Mouse (Mus musculus) Patski (cell line): ENCODE results near the gene Bhlhe41. TPM values are rescaled to one million over a fixed set of nuclear protein-coding genes. Genes with fewer than 3 reads are reported as not detected.

Source experiments
- ATAC-seq: fragments of 100-300 bp; one replicate; pipeline ENCODE4 v1.8.0; 2021
- CTCF ChIA-PET: fragments of 350-600 bp; sonication (Branson Sonifier 250); formaldehyde crosslinking; loops from one replicate; lab custom pipeline; 2022; ENCODE audit warnings: inconsistent platforms; lab: Charles Lee
- POLR2A ChIA-PET: fragments of 350-600 bp; sonication (Branson Sonifier 250); formaldehyde crosslinking; loops from one replicate; lab custom pipeline; 2022; ENCODE audit warnings: antibody characterized with exemption, inconsistent platforms; lab: Charles Lee
- DNase-seq: peaks from one replicate; pipeline ENCODE4 v3.0.0-alpha.2; 2011; ENCODE audit warnings: low read depth, low spot score
- H3K27me3 ChIP-seq: fragments of 371-371 bp; one replicate; pipeline ENCODE4 v1.5.1; 2021
- CTCF ChIP-seq: fragments of 100-300 bp; IDR thresholded peaks from one replicate; pipeline ENCODE4 v1.5.1; 2021
- in situ Hi-C: fragments of 300-500 bp; cut with MboI; formaldehyde crosslinking; loops from 3 replicates; pipeline ENCODE4 v1.11.1; 2018; ENCODE audit warnings: low pct_unique_long_range_greater_than_20kb, mixed read lengths
- polyA plus RNA-seq: library from polyadenylated mRNA; unstranded; gene quantifications from one replicate; pipeline ENCODE4 v1.2.3, GENCODE M21; 2021

Gene Bhlhe41
- polyA plus RNA-seq, 1 experiment from 2014 or later: 41.0 TPM

- no peak for TF ChIP-seq CTCF
- DNase-seq: no peak
- POLR2A ChIA-PET: interaction anchor here (0.7 kb wide), 1 partner anchor 11 kb away, joined by 10 read pairs; no protein-coding TSS in a partner anchor
These were observed 28.1 kb upstream of the Bhlhe41 start for GRCm38 (mm10) chr6:145893366-145894021.

DNA sequence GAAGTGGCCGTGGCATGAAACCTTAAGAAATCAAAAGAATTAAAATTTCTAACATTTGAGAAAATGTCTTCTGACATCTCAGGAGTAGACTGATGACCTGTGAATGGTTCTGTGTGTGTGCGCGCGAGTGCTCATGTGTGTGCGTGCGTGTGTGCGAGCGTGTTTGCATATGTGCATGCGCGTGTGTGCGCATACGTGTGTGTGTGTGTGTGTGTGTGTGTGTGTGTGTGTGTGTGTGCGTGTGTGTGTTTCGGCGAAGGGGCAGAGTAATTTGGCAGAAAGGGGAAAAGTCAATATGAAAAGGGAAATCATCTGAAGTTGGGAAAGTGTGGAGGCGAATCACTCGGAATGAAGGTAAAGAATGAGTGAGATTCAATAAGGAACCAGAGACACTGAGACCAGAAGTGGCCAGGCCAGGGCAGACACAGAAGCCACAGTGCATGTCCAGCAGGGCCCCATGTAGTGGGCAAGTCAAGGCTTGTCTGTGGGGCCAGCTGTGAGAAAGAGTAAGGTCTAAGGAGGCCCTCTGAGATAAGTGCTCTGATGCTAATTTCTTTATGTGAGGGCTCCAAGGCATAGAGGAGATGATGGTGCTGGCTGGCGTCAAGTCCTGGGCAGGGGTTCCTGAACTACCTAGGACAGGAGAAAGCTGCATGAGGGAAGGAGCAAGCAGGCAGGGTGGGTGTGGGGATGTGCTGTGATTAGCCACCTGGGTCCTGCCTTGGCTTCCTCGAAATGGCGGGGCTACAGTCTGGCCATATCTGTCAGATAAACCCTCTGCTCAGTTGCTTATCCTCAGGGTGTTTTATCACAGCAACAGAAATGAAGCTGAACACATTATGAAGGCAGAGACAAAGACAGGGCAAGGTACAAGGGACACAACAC lies 27.3 kb upstream of the Bhlhe41 start:
- in situ Hi-C loops: no loop called here
- ATAC-seq (no peak), DNase-seq (no peak)
- CTCF ChIA-PET: interaction anchor here (1.0 to 1.3 kb wide), 2 partner anchors 12 to 37 kb away, joined by 3 to 4 read pairs; no protein-coding TSS in a partner anchor
- TF ChIP-seq CTCF: no peak
- H3K27me3 ChIP-seq: no peaks in the 10 kb centered on the region
- POLR2A ChIA-PET: no interaction called here

More at GRCm38 (mm10) chr6:145893366-145894021, 28.1 kb upstream of the Bhlhe41 start:
- in situ Hi-C loops: no loop called here
- H3K27me3 ChIP-seq: no peaks in the 10 kb centered on the region
- CTCF ChIA-PET: interaction anchor here (0.9 to 1.3 kb wide), 3 partner anchors 10 to 36 kb away, joined by 3 to 4 read pairs (median 3); no protein-coding TSS in a partner anchor
- no peak for ATAC-seq

- CTCF ChIA-PET: no interaction called here
- TF ChIP-seq CTCF: no peak
- ATAC-seq (no peak), DNase-seq (no peak)
- H3K27me3 ChIP-seq: no peaks in the 10 kb centered on the region
- in situ Hi-C loops: no loop called here
- POLR2A ChIA-PET: no interaction called here
These were observed 26.6 kb upstream of the Bhlhe41 start for GRCm38 (mm10) chr6:145891951-145892350.

- no peak for ATAC-seq
- CTCF ChIA-PET: interaction anchor here (1.7 kb wide), 1 partner anchor 59 kb away, joined by 3 read pairs; no protein-coding TSS in a partner anchor
- no peak for TF ChIP-seq CTCF
- no peak for DNase-seq
- no peaks in the 10 kb centered on the region for H3K27me3 ChIP-seq
- POLR2A ChIA-PET: interaction anchor here (1.6 kb wide), 1 partner anchor 16 kb away, joined by 3 read pairs; no protein-coding TSS in a partner anchor
- in situ Hi-C loops: no loop called here
These were observed 22.4 kb upstream of the Bhlhe41 start for GRCm38 (mm10) chr6:145887719-145888118.

DNA sequence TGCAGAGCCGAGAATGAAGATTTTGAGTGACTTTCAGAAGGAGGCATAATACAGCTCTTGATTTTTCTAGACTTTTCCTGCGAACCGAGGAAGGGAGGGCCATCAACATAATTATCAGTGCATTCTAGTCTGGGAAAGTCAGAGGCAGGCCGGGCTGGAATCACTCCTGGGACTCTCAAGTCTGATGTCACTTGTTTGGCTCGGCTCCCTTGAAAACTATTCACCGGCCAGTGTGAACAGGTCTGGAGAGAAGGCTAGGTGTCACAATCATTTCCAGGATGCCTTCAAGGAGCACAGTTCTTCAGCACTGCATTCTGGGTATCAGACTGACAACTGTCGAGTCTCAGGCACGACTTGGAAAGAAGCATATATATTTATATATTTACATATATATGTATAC lies 20.9 kb upstream of the Bhlhe41 start:
- ChIA-PET CTCF (no interaction called here), POLR2A (interaction anchor here (1.1 kb wide), 1 partner anchor 22 kb away, joined by 3 read pairs; no protein-coding TSS in a partner anchor)
- ATAC-seq (peak; percentile 56), DNase-seq (no peak)
- in situ Hi-C loops: no loop called here
- no peaks in the 10 kb centered on the region for H3K27me3 ChIP-seq
- no peak for TF ChIP-seq CTCF

- in situ Hi-C loops: no loop called here
- POLR2A ChIA-PET: interaction anchor here (1.1 kb wide), 1 partner anchor 21 kb away, joined by 3 read pairs; no protein-coding TSS in a partner anchor
- CTCF ChIA-PET: no interaction called here
- DNase-seq: no peak
- ATAC-seq: no peak
- TF ChIP-seq CTCF: no peak
- no peaks in the 10 kb centered on the region for H3K27me3 ChIP-seq
These were observed 19.7 kb upstream of the Bhlhe41 start for GRCm38 (mm10) chr6:145885069-145885468.

- ATAC-seq: peak; percentile 51
- ChIA-PET CTCF (no interaction called here), POLR2A (interaction anchor here (0.6 kb wide), 1 partner anchor 21 kb away, joined by 4 read pairs; no protein-coding TSS in a partner anchor)
These were observed 18.3 kb upstream of the Bhlhe41 start for GRCm38 (mm10) chr6:145883668-145884067.

DNA sequence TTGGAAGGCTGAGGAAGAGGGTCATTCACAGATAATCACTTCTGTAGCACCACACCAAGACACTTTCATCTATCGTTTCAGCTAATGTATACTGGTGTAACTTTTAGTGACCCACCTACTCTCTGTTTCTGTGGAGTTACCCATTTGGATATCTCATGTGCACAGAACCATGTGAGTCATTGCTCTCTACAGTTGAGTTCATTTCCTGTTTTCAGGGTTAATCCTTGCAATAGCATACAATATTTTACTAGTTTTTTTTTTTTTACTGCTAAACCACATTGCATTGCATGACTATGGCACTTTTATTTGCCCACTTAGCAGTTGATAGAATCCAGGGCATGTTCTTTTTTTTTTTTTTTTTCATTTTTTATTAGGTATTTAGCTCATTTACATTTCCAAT lies 17.7 kb upstream of the Bhlhe41 start:
- no peak for TF ChIP-seq CTCF
- POLR2A ChIA-PET: interaction anchor here (0.6 to 1.7 kb wide), 3 partner anchors 16 to 28 kb away, joined by 3 to 5 read pairs (median 4); no protein-coding TSS in a partner anchor
- in situ Hi-C loops: no loop called here
- no peak for ATAC-seq
- H3K27me3 ChIP-seq: no peaks in the 10 kb centered on the region
- CTCF ChIA-PET: interaction anchor here (0.8 kb wide), 1 partner anchor 23 kb away, joined by 3 read pairs; no protein-coding TSS in a partner anchor
- DNase-seq: no peak

More at GRCm38 (mm10) chr6:145883668-145884067, 18.3 kb upstream of the Bhlhe41 start:
- no peaks in the 10 kb centered on the region for H3K27me3 ChIP-seq
- no peak for DNase-seq
- in situ Hi-C loops: no loop called here
- no peak for TF ChIP-seq CTCF

- in situ Hi-C loops: no loop called here
- POLR2A ChIA-PET: no interaction called here
- CTCF ChIA-PET: no interaction called here
- no peak for DNase-seq
- no peak for TF ChIP-seq CTCF
- ATAC-seq: no peak
- H3K27me3 ChIP-seq: no peaks in the 10 kb centered on the region
These were observed 15.3 kb upstream of the Bhlhe41 start for GRCm38 (mm10) chr6:145880609-145881008.
